Mouse (Mus musculus) heart, postnatal 0 days (tissue): Measurements from ENCODE around the gene Ccnq.

Source experiments
- CTCF ChIP-seq: IDR thresholded peaks from 2 replicates; pipeline ENCODE4 v1.5.1; 2016; ENCODE audit warnings: antibody characterized with exemption, control low read depth, low read depth
- EP300 ChIP-seq: IDR thresholded peaks from 2 replicates; pipeline ENCODE4 v1.6.1; 2016; ENCODE audit warnings: antibody characterized with exemption, low read depth

DNA sequence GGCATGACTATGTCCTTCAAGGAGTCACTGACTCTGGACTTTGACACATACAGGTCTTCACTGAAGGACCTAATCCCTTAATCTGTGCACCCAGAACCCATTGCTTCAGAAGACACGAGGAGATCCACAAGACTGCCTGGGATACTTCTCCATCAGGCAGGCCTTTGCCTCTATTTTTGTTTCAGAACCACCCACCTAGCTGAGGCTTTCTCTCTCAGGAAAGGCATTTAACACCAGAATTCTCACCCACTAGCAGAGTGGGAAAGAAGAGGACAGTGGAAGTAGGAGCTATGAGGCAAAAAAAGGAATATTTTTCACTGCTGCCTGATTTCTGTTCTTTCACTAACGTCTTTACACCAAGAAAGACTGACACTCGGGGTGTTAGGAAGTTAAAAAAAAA, 25.2 kb downstream of the Ccnq start:
- TF ChIP-seq CTCF (no peak), EP300 (no peak)
